Mouse (Mus musculus) G1E (cell line): ENCODE results near the gene Fam187b.

Experiments used
- CTCF ChIP-seq: IDR thresholded peaks from 2 replicates; pipeline ENCODE4 v1.5.1; 2012; ENCODE audit warnings: low read depth, low read length, inconsistent platforms, mixed read lengths
- GATA1 ChIP-seq: IDR thresholded peaks from 2 replicates; pipeline ENCODE4 v1.6.1; 2012; ENCODE audit warnings: borderline replicate concordance, low read length, inconsistent platforms, mixed read lengths
- POLR2AphosphoS5 ChIP-seq: IDR thresholded peaks from 2 replicates; pipeline ENCODE4 v1.6.1; 2012; ENCODE audit warnings: low read depth, low read length, inconsistent platforms; ENCODE audit not compliant: insufficient replicate concordance
- TAL1 ChIP-seq: conservative IDR thresholded peaks from 2 replicates; pipeline ENCODE4 v1.6.1; 2012; ENCODE audit warnings: low read depth, low read length, inconsistent platforms, mixed read lengths

DNA sequence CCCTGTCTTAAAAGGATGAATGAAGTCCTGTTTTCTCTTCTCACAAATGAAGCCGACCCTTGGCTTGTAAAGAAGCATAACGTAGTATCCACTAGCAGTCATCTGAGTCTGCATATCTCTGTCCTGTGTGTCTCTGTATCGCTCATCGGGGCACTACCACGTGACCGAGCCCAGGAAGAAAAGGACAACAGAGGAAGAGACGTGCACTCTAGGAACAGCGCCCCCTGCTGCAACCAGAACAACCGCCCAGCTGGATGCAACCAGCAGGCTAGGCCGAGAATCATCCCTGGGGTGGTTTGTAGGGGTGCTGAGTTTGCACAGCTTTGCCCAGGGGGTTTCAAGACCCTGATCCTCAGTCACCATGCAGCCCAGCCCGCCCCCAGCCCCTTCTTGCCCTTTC, 61.2 kb downstream of the Fam187b start:
- TF ChIP-seq CTCF (no peak), GATA1 (no peak), TAL1 (no peak), POLR2AphosphoS5 (no peak)
